Mouse (Mus musculus) spleen, postnatal 36 days (tissue): Measurements from ENCODE around the gene Tbcd.
"Not testable (repeated sequence)": the region's sequence is repeated elsewhere in the genome, so short reads cannot be mapped to it uniquely, and the experiment has no call there.

Experiments
- DNase-seq, 2 experiments: peaks; one replicate each; pipeline ENCODE4 v3.0.0; 2022; ENCODE audit warnings: low spot score in 2 of 2, mixed read lengths in 1 of 2

Tbcd gene

GRCm38 (mm10) chr11:121652547-121653305 lies 201.0 kb downstream of the Tbcd start:
- DNase-seq, result peak; percentile 40 to 48

DNA sequence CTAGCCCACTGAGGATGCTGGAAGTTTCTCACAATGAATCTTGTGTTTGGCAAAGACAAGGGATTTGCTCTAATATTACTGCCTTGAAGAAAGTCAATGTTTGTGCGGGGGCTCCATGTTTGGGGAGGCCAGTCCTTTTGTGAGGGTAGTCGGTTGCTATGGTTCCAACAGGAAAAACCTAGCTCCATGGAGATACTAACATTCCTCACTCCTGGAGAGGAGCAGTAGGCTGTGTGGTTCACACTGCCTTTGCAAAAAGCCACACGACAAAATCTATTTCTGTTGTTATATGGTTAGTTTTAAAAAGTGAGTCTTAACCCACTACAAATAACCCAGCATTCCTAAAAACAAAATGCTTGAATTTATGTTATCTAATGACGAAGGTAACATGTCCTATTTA lies 201.9 kb downstream of the Tbcd start:
- DNase-seq, result no peak

DNA sequence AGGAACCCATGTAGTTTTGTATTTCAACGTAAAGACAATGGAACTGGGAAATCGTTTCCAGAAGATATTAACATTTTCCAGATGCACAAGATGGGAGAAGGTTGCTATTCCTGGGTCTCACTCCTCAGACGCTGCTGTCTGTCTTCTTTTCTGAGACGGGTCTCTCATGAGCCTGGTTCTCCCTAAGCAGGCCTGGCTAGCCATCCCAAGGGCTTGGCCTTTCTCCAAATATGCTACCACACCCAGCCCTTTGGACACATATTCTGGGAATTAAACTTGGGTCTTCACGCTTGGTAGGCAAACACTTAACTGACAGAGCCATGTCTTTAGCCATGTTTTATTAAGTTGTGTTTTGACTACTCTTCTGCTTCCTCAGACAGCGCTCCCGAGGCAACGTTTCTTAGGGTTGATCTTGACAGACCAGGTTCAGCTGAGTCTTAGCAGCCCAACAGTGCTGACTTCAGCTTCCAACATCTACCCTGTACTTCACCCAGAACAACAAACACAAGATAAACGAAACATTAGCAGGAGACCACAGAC lies 202.7 kb downstream of the Tbcd start:
- no peak for DNase-seq

DNA sequence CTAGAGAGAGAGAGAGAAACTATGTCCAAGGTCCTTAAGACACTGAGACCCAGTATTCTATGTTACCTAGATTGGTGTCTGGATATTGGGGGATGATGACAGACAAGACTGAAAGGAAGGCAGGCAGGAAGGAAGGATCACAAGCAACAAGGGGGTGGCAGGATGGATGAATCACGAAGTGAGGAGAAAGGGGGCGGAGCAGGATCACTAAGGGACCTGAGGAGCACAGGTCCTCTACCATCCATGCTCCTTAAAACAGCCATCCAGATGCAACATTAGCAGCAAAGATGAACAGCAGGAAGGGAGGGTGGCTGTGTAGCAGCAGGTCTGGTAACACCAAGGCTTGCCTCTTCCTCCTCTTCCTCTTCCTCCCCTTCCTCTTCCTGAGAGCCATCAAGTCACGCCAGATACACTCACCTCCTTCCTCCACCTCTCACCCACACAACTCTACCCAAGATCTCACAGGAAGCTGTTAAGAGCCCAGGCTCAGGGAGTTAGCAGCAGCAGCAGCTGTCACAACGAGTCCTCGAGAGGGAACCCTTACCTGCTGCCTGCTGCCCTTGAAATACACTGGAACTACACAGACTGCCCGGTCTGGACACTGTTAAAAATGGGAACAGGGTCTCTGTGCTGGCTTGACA lies 203.5 kb downstream of the Tbcd start:
- no peak for DNase-seq

GRCm38 (mm10) chr11:121655807-121656511 lies 204.2 kb downstream of the Tbcd start:
- no peak for DNase-seq

- DNase-seq, result no peak
These were observed 206.4 kb downstream of the Tbcd start for GRCm38 (mm10) chr11:121658151-121658550.

DNA sequence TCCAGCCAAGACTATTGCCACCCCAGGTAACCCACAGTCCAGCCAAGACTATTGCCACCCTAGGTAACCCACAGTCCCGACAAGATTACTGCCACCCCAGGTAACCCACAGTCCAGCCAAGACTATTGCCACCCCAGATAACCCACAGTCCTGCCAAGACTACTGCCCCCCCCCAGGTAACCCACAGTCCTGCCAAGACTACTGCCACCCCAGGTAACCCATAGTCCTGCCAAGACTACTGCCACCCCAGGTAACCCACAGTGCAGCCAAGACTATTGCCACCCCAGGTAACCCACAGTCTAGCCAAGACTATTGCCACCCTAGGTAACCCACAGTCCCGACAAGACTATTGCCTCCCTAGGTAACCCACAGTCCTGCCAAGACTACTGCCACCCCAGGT lies 208.9 kb downstream of the Tbcd start:
- DNase-seq, result not testable (repeated sequence)

DNA sequence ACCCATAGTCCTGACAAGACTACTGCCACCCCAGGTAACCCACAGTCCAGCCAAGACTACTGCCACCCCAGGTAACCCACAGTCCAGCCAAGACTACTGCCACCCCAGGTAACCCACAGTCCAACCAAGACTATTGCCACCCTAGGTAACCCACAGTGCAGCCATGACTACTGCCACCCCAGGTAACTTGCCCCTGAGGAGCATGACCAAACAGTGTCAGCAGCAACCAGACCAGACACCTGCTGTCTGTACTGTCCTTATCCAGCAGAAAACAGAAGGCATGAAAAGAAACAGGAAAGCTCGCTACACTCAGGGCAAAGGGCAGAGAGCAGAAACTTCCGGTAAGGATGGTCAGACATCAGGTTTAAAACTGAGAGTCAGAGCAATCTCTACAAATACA lies 209.4 kb downstream of the Tbcd start:
- no peak for DNase-seq
